Comparison of ENCODE assay signal across 12 mouse cellular contexts in the genomic region with DNA sequence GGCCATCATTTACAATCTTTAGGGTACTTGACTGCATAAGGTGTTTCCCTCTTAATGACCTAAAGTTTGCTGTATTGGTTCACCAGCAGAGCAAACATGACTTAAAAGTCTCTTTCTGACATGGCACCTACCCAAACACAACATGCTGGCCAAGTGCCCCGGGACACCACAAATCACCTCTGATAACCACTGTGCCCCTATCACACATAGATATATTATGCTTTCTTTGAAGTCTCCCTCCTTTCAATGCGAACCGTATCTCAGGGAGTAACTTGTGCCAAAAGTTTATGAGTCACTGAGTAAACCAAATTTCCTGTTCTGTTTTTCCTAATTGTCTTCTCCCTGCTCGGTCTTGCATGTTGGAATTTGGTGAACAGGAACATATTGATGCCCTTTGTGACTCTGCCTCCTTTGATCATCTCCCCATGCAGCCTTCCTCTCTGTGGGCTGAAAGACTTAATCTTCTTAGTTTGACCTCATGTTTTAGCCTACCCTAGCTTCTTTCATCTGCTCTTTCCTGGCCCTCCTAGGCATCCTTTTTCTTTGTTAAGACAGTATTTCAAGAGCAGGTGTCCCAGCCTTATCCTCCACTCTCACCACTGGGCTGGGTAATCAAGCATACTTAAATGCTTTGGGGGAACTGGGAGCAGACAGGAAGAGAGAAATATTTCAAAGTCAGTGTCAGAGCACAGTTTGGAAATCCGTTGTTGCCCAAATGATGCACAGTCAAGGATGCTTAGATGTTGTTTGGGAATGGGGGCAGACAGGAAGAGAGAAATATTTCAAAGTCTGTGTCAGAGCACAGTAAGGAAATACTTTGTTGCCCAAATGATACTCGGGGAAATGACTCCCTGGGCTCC.
DNase-seq lines count a peak whose midpoint lies in the region; ATAC-seq and TF ChIP-seq lines count a peak whose summit lies in the region.
"Had no signal": no experiment of that assay in that cellular context is flagged by ENCODE, and none has a peak within 500 bp of the region (broad histone marks: within the 10 kb centered on the region; RNA-seq: fewer than 3 reads in every experiment).

No protein-coding gene starts in this region.

- H3K27ac ChIP-seq in kidney, embryonic 15.5 days, result peak overlapping the region; percentile 61
- H3K27ac ChIP-seq in MEL (ENCODE audit: control insufficient read depth, low read depth, low read length), result no peak overlapping the region
- H3K27ac ChIP-seq: liver, embryonic 15.5 days had no signal

- H3K4me1 ChIP-seq in kidney, embryonic 15.5 days, result peaks cover 27% of the 10 kb centered on the region
- no peaks in the 10 kb centered on the region for H3K4me1 ChIP-seq in MEL (ENCODE audit: control insufficient read depth in 1 of 2, insufficient read depth in 2 of 2, low read length in 2 of 2)
- H3K4me1 ChIP-seq: liver, embryonic 15.5 days had no signal

- H3K27me3 ChIP-seq in kidney, embryonic 15.5 days, result no peaks in the 10 kb centered on the region
- no peaks in the 10 kb centered on the region; a peak in 2 of 4 replicates for H3K27me3 ChIP-seq in MEL (ENCODE audit: control insufficient read depth in 1 of 2, insufficient read depth in 2 of 2, low read length in 2 of 2)
- H3K27me3 ChIP-seq: liver, embryonic 15.5 days had no signal

- 3% methylated on average over 6 of the region's 6 CpGs for WGBS in kidney, embryonic 15.5 days

- no peak for DNase-seq in kidney, adult 9 months
- DNase-seq in MEL (ENCODE audit: low read depth, low spot score), result peak; percentile 16
- peak; percentile 12 for DNase-seq in adrenal gland, postnatal 25 days
- peak; percentile 7 for DNase-seq in ovary, adult 18-20 months (ENCODE audit: low spot score)
- DNase-seq in right cerebral cortex, postnatal 14 days, result no peak
- DNase-seq in liver, result no peak
- no peak for DNase-seq in left cerebral cortex, postnatal 4 days
- DNase-seq: cerebellum, postnatal 14 days; thymus, postnatal 14 days had no signal

- intact Hi-C loops in left cerebral cortex, postnatal 4 days (cut with DNase I), result no loop called here

- no peak for TF ChIP-seq POLR2A in MEL (IDR thresholded peaks at IDR 0.05; ENCODE audit: control insufficient read depth in 1 of 2, insufficient read depth in 1 of 2, low read depth in 1 of 2, low read length in 2 of 2, poor library complexity in 1 of 2)

- TF ChIP-seq EP300 in MEL (IDR thresholded peaks at IDR 0.05; ENCODE audit: low read depth in 1 of 2, low read length in 2 of 2), result peak in 1 of 2 experiments; percentile 30; a peak in 1 of 4 replicates

- no peak overlapping the region for H3K9ac ChIP-seq in kidney, embryonic 15.5 days
- no peak overlapping the region for H3K9ac ChIP-seq in MEL (ENCODE audit: control insufficient read depth, low read depth, low read length, poor library complexity, severe bottlenecking)
- H3K9ac ChIP-seq: liver, embryonic 15.5 days had no signal

- H3K36me3 ChIP-seq in kidney, embryonic 15.5 days, result no peaks in the 10 kb centered on the region
- no peaks in the 10 kb centered on the region for H3K36me3 ChIP-seq in MEL (ENCODE audit: control insufficient read depth in 1 of 2, insufficient read depth in 2 of 2, low read length in 2 of 2)
- H3K36me3 ChIP-seq: hindbrain, embryonic 10.5 days; liver, embryonic 15.5 days had no signal

- TF ChIP-seq CTCF in MEL (IDR thresholded peaks at IDR 0.05 in 2 of 3, conservative IDR thresholded peaks at IDR 0.05 in 1 of 3; ENCODE audit: control insufficient read depth in 1 of 3, insufficient read depth in 1 of 3, low read depth in 2 of 3, low read length in 3 of 3, poor library complexity in 1 of 3, severe bottlenecking in 1 of 3), result no peak

- H3K4me3 ChIP-seq in kidney, embryonic 15.5 days (replicated peaks), result no peak overlapping the region
- no peak overlapping the region for H3K4me3 ChIP-seq in MEL (ENCODE audit: control insufficient read depth in 1 of 2, insufficient read depth in 1 of 2, low read depth in 2 of 2, low read length in 2 of 2)
- H3K4me3 ChIP-seq: hindbrain, embryonic 10.5 days; liver, embryonic 15.5 days had no signal

- peak; percentile 93 for ATAC-seq in kidney, embryonic 15.5 days (replicated peaks; ENCODE audit: low FRiP score)

- no peaks in the 10 kb centered on the region for H3K79me2 ChIP-seq in MEL (ENCODE audit: control insufficient read depth, insufficient read depth, low read length, poor library complexity)

- H3K4me2 ChIP-seq in kidney, embryonic 15.5 days, result no peak overlapping the region
- H3K4me2 ChIP-seq: liver, embryonic 15.5 days had no signal

- no peak for TF ChIP-seq RAD21 in MEL (IDR thresholded peaks at IDR 0.05; ENCODE audit: low read depth, low read length)

- H3K9me3 ChIP-seq in kidney, embryonic 15.5 days (replicated peaks), result no peaks in the 10 kb centered on the region
- no peaks in the 10 kb centered on the region for H3K9me3 ChIP-seq in MEL (replicated peaks; ENCODE audit: insufficient read depth, low read length)
- H3K9me3 ChIP-seq: hindbrain, embryonic 10.5 days; liver, embryonic 15.5 days had no signal

TF ChIP-seq in MEL, 35 proteins besides CTCF, POLR2A, EP300 and RAD21:
- peak; percentile 9; the same call in 1 of the 2 replicates for TF ChIP-seq TCF12 (IDR thresholded peaks at IDR 0.05; ENCODE audit: low read depth, low read length)
- no peak for TF ChIP-seq MAX (IDR thresholded peaks at IDR 0.05; ENCODE audit: low read length)
- TF ChIP-seq MAFK (IDR thresholded peaks at IDR 0.05; ENCODE audit: borderline replicate concordance, low read depth, low read length), result no peak
- TF ChIP-seq MYC (IDR thresholded peaks at IDR 0.05; ENCODE audit: low read depth, low read length), result no peak
TF ChIP-seq in MEL: peak in this region for 1.

Comparison
In these comparisons a context has a peak if more than half of its experiments do, and no peak if none do; other contexts are left out.
1. DNase-seq: peak in MEL (single experiment), adrenal gland, postnatal 25 days (single experiment) and ovary, adult 18-20 months (single experiment); none in kidney, adult 9 months (single experiment), right cerebral cortex, postnatal 14 days (single experiment), liver (single experiment) and left cerebral cortex, postnatal 4 days (single experiment).